Mouse (Mus musculus) liver, embryonic 12.5 days (tissue): ENCODE results near the gene Olfr48. TPM values are rescaled to one million over a fixed set of nuclear protein-coding genes. Genes with fewer than 3 reads are reported as not detected.

Experiments used
- ATAC-seq: fragments of 200-750 bp; cut with Nextera tagmentation; 2 replicates; pipeline ENCODE4 v1.8.0; 2017; ENCODE audit warnings: moderate number of reproducible peaks, mild to moderate bottlenecking, moderate library complexity
- H3K27ac ChIP-seq: fragments of 300-500 bp; sonication (generic); 2 replicates; pipeline ENCODE4 v1.5.1; 2016; ENCODE audit warnings: mild to moderate bottlenecking
- H3K27me3 ChIP-seq: fragments of 300-500 bp; sonication (generic); replicated peaks from 2 replicates; pipeline ENCODE4 v1.6.1; 2016; ENCODE audit warnings: mild to moderate bottlenecking, moderate library complexity
- H3K36me3 ChIP-seq: fragments of 300-500 bp; sonication (generic); 2 replicates; pipeline ENCODE4 v1.6.1; 2016; ENCODE audit warnings: mild to moderate bottlenecking, moderate library complexity
- H3K4me1 ChIP-seq: fragments of 300-500 bp; sonication (generic); 2 replicates; pipeline ENCODE4 v1.6.1; 2016
- H3K4me2 ChIP-seq: fragments of 300-500 bp; sonication (generic); 2 replicates; pipeline ENCODE4 v1.6.1; 2016; ENCODE audit warnings: mild to moderate bottlenecking, moderate library complexity
- H3K4me3 ChIP-seq: fragments of 300-500 bp; sonication (generic); 2 replicates; pipeline ENCODE4 v1.5.1; 2016; ENCODE audit warnings: mild to moderate bottlenecking, moderate library complexity
- H3K9ac ChIP-seq: fragments of 300-500 bp; sonication (generic); 2 replicates; pipeline ENCODE4 v1.6.1; 2016; ENCODE audit warnings: mild to moderate bottlenecking, moderate library complexity
- H3K9me3 ChIP-seq: fragments of 300-500 bp; sonication (generic); replicated peaks from 2 replicates; pipeline ENCODE4 v1.6.1; 2016; ENCODE audit warnings: mild to moderate bottlenecking, moderate library complexity
- WGBS: fragments of 180-500 bp; shearing (Covaris S2); methylation state at CpG from one replicate; pipeline ENCODE4 v1.1.7; 2016; ENCODE audit not compliant: insufficient replicate concordance; 5-methylcytosine and 5-hydroxymethylcytosine counted together
- polyA plus RNA-seq: library from polyadenylated mRNA; unstranded; fragments of >200 nt; fragmentation: Nextera tagmentation; extraction: Ambion mirVana; gene quantifications from 2 replicates; pipeline ENCODE4 v1.2.1, GENCODE M21; 2016

The Olfr48 gene
- polyA plus RNA-seq: not detected in 2 replicates

GRCm38 (mm10) chr2:89848105-89848504 lies at the start of gene Olfr48:
Gene Olfr48, minus strand, starts transcription at chr2:89848205.
- Histone ChIP-seq H3K36me3 (no peaks in the 10 kb centered on the region), H3K4me2 (no peak within 1 kb of the TSS), H3K4me3 (no peak within 1 kb of the TSS), H3K9ac (no peak within 1 kb of the TSS), H3K27me3 (no peaks in the 10 kb centered on the region), H3K27ac (no peak within 1 kb of the TSS), H3K9me3 (no peaks in the 10 kb centered on the region; the same call in 1 of the 2 replicates), H3K4me1 (no peaks in the 10 kb centered on the region)
- 70% methylated on average over 5 of the region's 5 CpGs for WGBS
- ATAC-seq: no peak

GRCm38 (mm10) chr2:89878137-89878536 lies 30.1 kb upstream of the Olfr48 start, which contains the start of gene Olfr1257:
Gene Olfr1257, plus strand, starts transcription at chr2:89878437.
- no peak within 1 kb of the TSS for H3K9ac ChIP-seq
- H3K27me3 ChIP-seq: no peaks in the 10 kb centered on the region
- WGBS: 66% methylated on average over 1 of the region's 1 CpGs
- ATAC-seq: no peak
- H3K4me1 ChIP-seq: no peaks in the 10 kb centered on the region
- H3K9me3 ChIP-seq: no peaks in the 10 kb centered on the region
- H3K36me3 ChIP-seq: no peaks in the 10 kb centered on the region
- no peak within 1 kb of the TSS for H3K4me2 ChIP-seq
- no peak within 1 kb of the TSS for H3K4me3 ChIP-seq
- H3K27ac ChIP-seq: no peak within 1 kb of the TSS

- no peak overlapping the region for H3K4me3 ChIP-seq
- no peaks in the 10 kb centered on the region; the same call in 1 of the 2 replicates for H3K9me3 ChIP-seq
- no peaks in the 10 kb centered on the region for H3K36me3 ChIP-seq
- no peak overlapping the region for H3K27ac ChIP-seq
- H3K4me2 ChIP-seq: no peak overlapping the region
- H3K4me1 ChIP-seq: no peaks in the 10 kb centered on the region
- 70% methylated on average over 1 of the region's 1 CpGs for WGBS
- no peak overlapping the region for H3K9ac ChIP-seq
- H3K27me3 ChIP-seq: no peaks in the 10 kb centered on the region
- ATAC-seq: no peak
These were observed 1.2 kb upstream of the Olfr48 start for GRCm38 (mm10) chr2:89849230-89849629.

GRCm38 (mm10) chr2:89841455-89841854 lies 6.5 kb downstream of the Olfr48 start, which contains the start of gene Olfr1256:
Gene Olfr1256, minus strand, starts transcription at chr2:89841555.
- no peak for ATAC-seq

GRCm38 (mm10) chr2:89820216-89820615 lies 27.8 kb downstream of the Olfr48 start:
- WGBS: 59% methylated on average over 1 of the region's 1 CpGs
- no peak for ATAC-seq
- H3K36me3 ChIP-seq: no peaks in the 10 kb centered on the region
- no peak overlapping the region for H3K4me2 ChIP-seq
- H3K9ac ChIP-seq: no peak overlapping the region
- H3K4me1 ChIP-seq: no peaks in the 10 kb centered on the region
- H3K27me3 ChIP-seq: no peaks in the 10 kb centered on the region
- no peak overlapping the region for H3K27ac ChIP-seq
- no peak overlapping the region for H3K4me3 ChIP-seq
- no peaks in the 10 kb centered on the region for H3K9me3 ChIP-seq

More at GRCm38 (mm10) chr2:89841455-89841854, 6.5 kb downstream of the Olfr48 start, which contains the start of gene Olfr1256:
- Histone ChIP-seq H3K9ac (no peak within 1 kb of the TSS), H3K4me2 (no peak within 1 kb of the TSS), H3K9me3 (no peaks in the 10 kb centered on the region; the same call in 1 of the 2 replicates), H3K4me3 (no peak within 1 kb of the TSS), H3K36me3 (no peaks in the 10 kb centered on the region), H3K27me3 (no peaks in the 10 kb centered on the region), H3K27ac (no peak within 1 kb of the TSS), H3K4me1 (no peaks in the 10 kb centered on the region)
- WGBS: 28% methylated on average over 2 of the region's 2 CpGs

- Histone ChIP-seq H3K4me1 (no peaks in the 10 kb centered on the region), H3K4me2 (no peak within 1 kb of the TSS), H3K9ac (no peak within 1 kb of the TSS), H3K4me3 (no peak within 1 kb of the TSS), H3K27ac (no peak within 1 kb of the TSS), H3K36me3 (no peaks in the 10 kb centered on the region), H3K27me3 (no peaks in the 10 kb centered on the region), H3K9me3 (no peaks in the 10 kb centered on the region)
- no peak for ATAC-seq
- 66% methylated on average over 3 of the region's 3 CpGs for WGBS
These were observed 36.3 kb downstream of the Olfr48 start, which contains the start of gene Olfr1255 for GRCm38 (mm10) chr2:89811751-89812150. Gene Olfr1255, plus strand, starts transcription at chr2:89812051.

DNA sequence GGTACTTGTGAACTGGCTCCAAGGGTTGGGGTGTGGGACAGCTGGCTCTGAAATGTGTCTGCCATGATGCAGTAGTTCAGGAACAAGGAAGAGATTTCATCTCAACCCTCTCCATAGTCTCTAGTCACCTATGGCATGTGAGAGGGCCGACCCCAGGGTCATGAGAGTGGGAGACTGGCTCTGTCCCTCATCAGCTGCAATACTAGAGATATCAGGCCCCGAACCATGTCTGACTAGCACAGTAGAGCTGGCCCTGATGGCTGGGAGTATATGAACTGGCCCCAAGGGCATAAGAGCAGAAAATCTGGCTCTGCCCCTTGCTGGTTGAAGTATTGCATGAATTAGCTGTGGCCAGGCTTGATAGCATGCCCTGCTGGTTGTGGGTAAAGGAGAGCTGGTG lies 37.3 kb downstream of the Olfr48 start:
- Histone ChIP-seq H3K27me3 (no peaks in the 10 kb centered on the region), H3K36me3 (no peaks in the 10 kb centered on the region), H3K4me2 (no peak overlapping the region), H3K9ac (no peak overlapping the region), H3K9me3 (no peaks in the 10 kb centered on the region), H3K4me3 (no peak overlapping the region), H3K27ac (no peak overlapping the region), H3K4me1 (no peaks in the 10 kb centered on the region)
- no peak for ATAC-seq
- WGBS: 51% methylated on average over 2 of the region's 2 CpGs

- H3K9me3 ChIP-seq: 0 out of 2 replicates have a peak, but pooled peaks cover 6% of the 10 kb centered on the region
- H3K27ac ChIP-seq: no peak overlapping the region
- no peak overlapping the region for H3K4me3 ChIP-seq
- no peaks in the 10 kb centered on the region for H3K36me3 ChIP-seq
- H3K4me2 ChIP-seq: no peak overlapping the region
- no peaks in the 10 kb centered on the region for H3K27me3 ChIP-seq
- H3K9ac ChIP-seq: no peak overlapping the region
- H3K4me1 ChIP-seq: no peaks in the 10 kb centered on the region
- ATAC-seq: no peak
- 81% methylated on average over 3 of the region's 3 CpGs for WGBS
These were observed 48.4 kb downstream of the Olfr48 start for GRCm38 (mm10) chr2:89799583-89799982.

DNA sequence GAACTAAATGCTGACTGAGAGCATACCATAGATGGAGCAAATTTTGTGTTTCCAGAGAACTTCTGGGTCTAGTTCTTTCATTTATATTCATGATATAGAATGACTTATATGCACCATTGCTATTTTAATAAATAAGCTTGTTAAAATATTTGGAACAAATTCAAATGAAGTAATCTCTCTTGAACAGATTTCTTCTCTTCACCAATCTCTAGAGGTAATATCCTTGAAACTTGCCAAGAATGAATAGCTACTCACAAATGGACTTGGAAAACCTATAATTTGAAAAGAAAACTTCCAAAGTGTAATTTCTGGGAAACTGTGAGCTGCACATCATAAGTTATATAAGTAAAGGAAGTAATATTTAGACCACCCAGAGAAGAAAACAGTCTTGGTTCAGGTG lies 54.5 kb downstream of the Olfr48 start, which contains the start of gene Olfr1254:
Gene Olfr1254, minus strand, starts transcription at position 101 of the 400 bp plus-strand sequence.
- Histone ChIP-seq H3K36me3 (no peaks in the 10 kb centered on the region), H3K9ac (no peak within 1 kb of the TSS), H3K4me1 (no peaks in the 10 kb centered on the region), H3K9me3 (0 out of 2 replicates have a peak, but pooled peaks cover 6% of the 10 kb centered on the region), H3K4me3 (no peak within 1 kb of the TSS), H3K4me2 (no peak within 1 kb of the TSS), H3K27ac (no peak within 1 kb of the TSS), H3K27me3 (no peaks in the 10 kb centered on the region)
- ATAC-seq: no peak

Other genes with a start within 250 kb of the Olfr48 start
- not detected in 2 replicates for gene Olfr1247, start 234.1 kb downstream of the Olfr48 start, polyA plus RNA-seq
- gene Olfr1248, start 230.0 kb downstream of the Olfr48 start, polyA plus RNA-seq: not detected in 2 replicates
- not detected in 2 replicates for gene Olfr1249, start 213.2 kb downstream of the Olfr48 start, polyA plus RNA-seq
- not detected in 2 replicates for gene Olfr1250, start 186.7 kb downstream of the Olfr48 start, polyA plus RNA-seq
- gene Olfr1251, start 176.3 kb downstream of the Olfr48 start, polyA plus RNA-seq: not detected in 2 replicates
- gene Olfr1252, start 123.2 kb downstream of the Olfr48 start, polyA plus RNA-seq: not detected in 2 replicates
- not detected in 2 replicates for gene Olfr1253, start 91.1 kb downstream of the Olfr48 start, polyA plus RNA-seq
- not detected in 2 replicates for gene Olfr1254, start 54.6 kb downstream of the Olfr48 start, polyA plus RNA-seq
- gene Olfr1255, start 36.2 kb downstream of the Olfr48 start, polyA plus RNA-seq: not detected in 2 replicates
- not detected in 2 replicates for gene Olfr1256, start 6.7 kb downstream of the Olfr48 start, polyA plus RNA-seq
- gene Olfr1257, start 30.2 kb upstream of the Olfr48 start, polyA plus RNA-seq: not detected in 2 replicates
- gene Olfr1258, start 79.1 kb upstream of the Olfr48 start, polyA plus RNA-seq: not detected in 2 replicates
- not detected in 2 replicates for gene Olfr1259, start 100.5 kb upstream of the Olfr48 start, polyA plus RNA-seq
- gene Olfr1260, start 126.1 kb upstream of the Olfr48 start, polyA plus RNA-seq: not detected in 2 replicates
- gene Olfr1261, start 143.0 kb upstream of the Olfr48 start, polyA plus RNA-seq: not detected in 2 replicates
- not detected in 2 replicates for gene Olfr1262, start 151.9 kb upstream of the Olfr48 start, polyA plus RNA-seq
- gene Olfr1263, start 163.9 kb upstream of the Olfr48 start, polyA plus RNA-seq: not detected in 2 replicates
- gene Olfr1264, start 177.4 kb upstream of the Olfr48 start, polyA plus RNA-seq: not detected in 2 replicates
- not detected in 2 replicates for gene Olfr1265, start 187.1 kb upstream of the Olfr48 start, polyA plus RNA-seq
- not detected in 2 replicates for gene Olfr140, start 215.4 kb upstream of the Olfr48 start, polyA plus RNA-seq